Mouse (Mus musculus) midbrain, embryonic 11.5 days (tissue): Measurements from ENCODE around the gene Serping1. TPM values are rescaled to one million over a fixed set of nuclear protein-coding genes. Genes with fewer than 3 reads are reported as not detected.

Source experiments
- ATAC-seq: fragments of 200-750 bp; cut with Nextera tagmentation; 2 replicates; pipeline ENCODE4 v1.8.0; 2017; ENCODE audit warnings: moderate TSS enrichment, moderate library complexity; ENCODE audit not compliant: low FRiP score
- DNase-seq: peaks from one replicate; pipeline ENCODE4 v3.0.0; 2015; ENCODE audit warnings: low spot score; ENCODE audit errors: missing footprints
- H3K27ac ChIP-seq: fragments of 300-500 bp; sonication (generic); 2 replicates; pipeline ENCODE4 v1.5.1; 2014; ENCODE audit warnings: low read depth, low read length
- H3K27me3 ChIP-seq: fragments of 300-500 bp; sonication (generic); 2 replicates; pipeline ENCODE4 v1.6.1; 2014; ENCODE audit warnings: mild to moderate bottlenecking, low read length, moderate library complexity, mixed read lengths; ENCODE audit not compliant: control insufficient read depth, insufficient read depth
- H3K36me3 ChIP-seq: fragments of 300-500 bp; sonication (generic); 2 replicates; pipeline ENCODE4 v1.6.1; 2014; ENCODE audit warnings: mild to moderate bottlenecking, low read length, moderate library complexity, mixed read lengths; ENCODE audit not compliant: control insufficient read depth, insufficient read depth
- H3K4me1 ChIP-seq: fragments of 300-500 bp; sonication (generic); 2 replicates; pipeline ENCODE4 v1.6.1; 2014; ENCODE audit warnings: low read length; ENCODE audit not compliant: control insufficient read depth, insufficient read depth
- H3K4me2 ChIP-seq: fragments of 300-500 bp; sonication (generic); 2 replicates; pipeline ENCODE4 v1.6.1; 2014; ENCODE audit warnings: mild to moderate bottlenecking, moderate library complexity
- H3K4me3 ChIP-seq: fragments of 300-500 bp; sonication (generic); 2 replicates; pipeline ENCODE4 v1.5.1; 2014; ENCODE audit warnings: low read depth, low read length
- H3K9ac ChIP-seq: fragments of 300-500 bp; sonication (generic); 2 replicates; pipeline ENCODE4 v1.6.1; 2014; ENCODE audit warnings: low read length
- H3K9me3 ChIP-seq: fragments of 300-500 bp; sonication (generic); 2 replicates; pipeline ENCODE4 v1.6.1; 2016; ENCODE audit warnings: low read length; ENCODE audit not compliant: control insufficient read depth
- WGBS: fragments of 180-500 bp; shearing (Covaris S2); extraction: QIAGEN DNeasy Blood & Tissue Kit; methylation state at CpG from one replicate; pipeline ENCODE4 v1.1.7; 2014; 5-methylcytosine and 5-hydroxymethylcytosine counted together
- polyA plus RNA-seq: library from polyadenylated mRNA; unstranded; fragments of >200 nt; fragmentation: Nextera tagmentation; extraction: Ambion mirVana; gene quantifications from 2 replicates; pipeline ENCODE4 v1.2.1, GENCODE M21; 2014

Serping1 gene
- polyA plus RNA-seq, 1 experiment from 2014 or later = 37.0 TPM

- Histone ChIP-seq H3K9ac (no peak overlapping the region), H3K27me3 (no peaks in the 10 kb centered on the region), H3K27ac (no peak overlapping the region), H3K9me3 (no peaks in the 10 kb centered on the region), H3K4me2 (no peak overlapping the region), H3K4me3 (no peak overlapping the region), H3K36me3 (no peaks in the 10 kb centered on the region), H3K4me1 (peaks cover 9% of the 10 kb centered on the region)
- DNase-seq (no peak), ATAC-seq (no peak)
- 91% methylated on average over 5 of the region's 5 CpGs for WGBS
Observed at GRCm38 (mm10) chr2:84773195-84773594, 2.0 kb downstream of the Serping1 start.

GRCm38 (mm10) chr2:84772454-84772853 lies 2.8 kb downstream of the Serping1 start:
- Histone ChIP-seq H3K36me3 (no peaks in the 10 kb centered on the region), H3K27me3 (no peaks in the 10 kb centered on the region), H3K4me3 (no peak overlapping the region), H3K9ac (no peak overlapping the region), H3K9me3 (no peaks in the 10 kb centered on the region), H3K4me1 (peaks cover 9% of the 10 kb centered on the region), H3K4me2 (no peak overlapping the region), H3K27ac (no peak overlapping the region)
- no peak for DNase-seq
- no peak for ATAC-seq
- 91% methylated on average over 4 of the region's 4 CpGs for WGBS

DNA sequence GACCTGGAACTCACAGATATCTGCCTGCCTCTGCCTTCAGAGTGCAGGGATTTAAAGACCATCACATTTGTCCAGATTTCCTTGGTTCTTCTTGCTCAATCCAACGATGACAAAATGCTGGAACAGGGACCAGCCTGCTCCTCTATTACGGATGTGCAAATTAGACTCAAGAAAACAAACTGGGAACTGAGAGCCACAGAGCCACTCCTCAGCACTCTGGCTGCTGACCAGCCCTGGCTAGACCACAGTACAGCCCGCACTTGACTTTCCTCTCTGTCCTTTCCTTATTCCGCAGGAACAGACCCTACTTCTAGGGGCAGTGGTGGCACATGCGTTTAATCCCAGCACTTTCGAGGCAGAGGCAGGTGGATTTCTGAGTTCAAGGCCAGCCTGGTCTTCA lies 4.7 kb downstream of the Serping1 start:
- Histone ChIP-seq H3K27ac (no peak overlapping the region), H3K36me3 (no peaks in the 10 kb centered on the region), H3K9ac (no peak overlapping the region), H3K27me3 (no peaks in the 10 kb centered on the region), H3K4me1 (peaks cover 9% of the 10 kb centered on the region), H3K4me3 (no peak overlapping the region), H3K4me2 (no peak overlapping the region), H3K9me3 (no peaks in the 10 kb centered on the region)
- ATAC-seq (no peak), DNase-seq (no peak)
- WGBS = 80% methylated on average over 6 of the region's 6 CpGs

- Histone ChIP-seq H3K9me3 (no peaks in the 10 kb centered on the region), H3K36me3 (no peaks in the 10 kb centered on the region), H3K4me2 (no peak overlapping the region), H3K4me3 (no peak overlapping the region), H3K9ac (no peak overlapping the region), H3K27ac (no peak overlapping the region), H3K4me1 (no peaks in the 10 kb centered on the region), H3K27me3 (no peaks in the 10 kb centered on the region)
- 73% methylated on average over 1 of the region's 1 CpGs for WGBS
- DNase-seq (no peak), ATAC-seq (no peak)
Observed at GRCm38 (mm10) chr2:84762818-84763217, 12.4 kb downstream of the Serping1 start.

DNA sequence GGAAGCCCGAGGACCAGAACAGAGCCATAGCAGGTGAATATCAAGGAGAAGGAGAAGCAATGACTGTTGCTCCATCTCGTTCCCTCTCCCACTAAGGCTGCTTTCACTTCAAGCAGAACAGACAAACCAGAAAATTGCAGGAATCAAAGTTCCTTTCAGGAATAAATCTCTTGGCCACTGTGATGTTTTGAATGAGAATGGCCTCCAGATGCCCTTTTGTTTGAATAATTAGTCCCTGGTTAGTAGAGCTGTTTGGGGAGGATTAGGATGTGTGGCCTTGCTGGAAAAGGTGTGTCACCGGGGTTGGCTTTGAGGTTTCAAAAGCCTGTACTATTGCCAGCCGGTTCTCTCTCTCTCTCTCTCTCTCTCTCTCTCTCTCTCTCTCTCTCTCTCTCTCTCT lies 12.9 kb downstream of the Serping1 start:
- DNase-seq (no peak), ATAC-seq (no peak)
- H3K9me3 ChIP-seq = no peaks in the 10 kb centered on the region
- H3K4me3 ChIP-seq = no peak overlapping the region
- no peaks in the 10 kb centered on the region for H3K27me3 ChIP-seq
- H3K4me1 ChIP-seq = no peaks in the 10 kb centered on the region
- no peaks in the 10 kb centered on the region for H3K36me3 ChIP-seq
- no peak overlapping the region for H3K27ac ChIP-seq
- H3K4me2 ChIP-seq = no peak overlapping the region
- 32% methylated on average over 4 of the region's 4 CpGs for WGBS
- no peak overlapping the region for H3K9ac ChIP-seq

DNA sequence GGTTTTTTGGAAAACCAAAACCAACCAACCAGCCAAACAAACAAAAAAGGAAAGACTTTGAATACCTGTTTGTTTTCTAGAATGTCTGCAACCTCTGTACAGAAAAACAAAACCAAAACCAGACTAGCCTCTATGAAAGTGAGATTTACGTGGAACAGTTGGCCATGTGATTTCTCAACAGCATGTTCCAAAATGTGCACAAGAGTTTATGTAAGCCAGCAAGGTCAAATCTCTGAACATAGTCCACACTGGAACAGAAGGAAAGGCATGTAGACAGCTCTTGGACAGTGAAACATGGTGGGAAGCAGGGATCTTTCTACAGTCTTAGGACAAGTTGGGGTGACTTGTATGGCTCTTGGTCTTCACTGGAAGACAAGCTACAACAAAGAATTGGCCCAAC lies 13.4 kb downstream of the Serping1 start:
- Histone ChIP-seq H3K27ac (no peak overlapping the region), H3K4me1 (no peaks in the 10 kb centered on the region), H3K4me2 (no peak overlapping the region), H3K4me3 (no peak overlapping the region), H3K36me3 (no peaks in the 10 kb centered on the region), H3K9me3 (no peaks in the 10 kb centered on the region), H3K27me3 (no peaks in the 10 kb centered on the region), H3K9ac (no peak overlapping the region)
- ATAC-seq (no peak), DNase-seq (no peak)
- 88% methylated on average over 1 of the region's 1 CpGs for WGBS

- DNase-seq = no peak
- no peak overlapping the region for H3K4me3 ChIP-seq
- 88% methylated on average over 3 of the region's 3 CpGs for WGBS
- no peaks in the 10 kb centered on the region for H3K27me3 ChIP-seq
- no peaks in the 10 kb centered on the region for H3K4me1 ChIP-seq
- no peaks in the 10 kb centered on the region for H3K9me3 ChIP-seq
- no peak overlapping the region for H3K9ac ChIP-seq
- H3K36me3 ChIP-seq = no peaks in the 10 kb centered on the region
- ATAC-seq = no peak
- H3K27ac ChIP-seq = no peak overlapping the region
- H3K4me2 ChIP-seq = no peak overlapping the region
Observed at GRCm38 (mm10) chr2:84761309-84761708, 13.9 kb downstream of the Serping1 start.

- DNase-seq (no peak), ATAC-seq (no peak)
- Histone ChIP-seq H3K4me2 (no peak overlapping the region), H3K9ac (no peak overlapping the region), H3K36me3 (no peaks in the 10 kb centered on the region), H3K4me3 (no peak overlapping the region), H3K4me1 (no peaks in the 10 kb centered on the region), H3K27ac (no peak overlapping the region), H3K9me3 (no peaks in the 10 kb centered on the region), H3K27me3 (no peaks in the 10 kb centered on the region)
- WGBS = 73% methylated on average over 8 of the region's 8 CpGs
Observed at GRCm38 (mm10) chr2:84760777-84761176, 14.5 kb downstream of the Serping1 start.

DNA sequence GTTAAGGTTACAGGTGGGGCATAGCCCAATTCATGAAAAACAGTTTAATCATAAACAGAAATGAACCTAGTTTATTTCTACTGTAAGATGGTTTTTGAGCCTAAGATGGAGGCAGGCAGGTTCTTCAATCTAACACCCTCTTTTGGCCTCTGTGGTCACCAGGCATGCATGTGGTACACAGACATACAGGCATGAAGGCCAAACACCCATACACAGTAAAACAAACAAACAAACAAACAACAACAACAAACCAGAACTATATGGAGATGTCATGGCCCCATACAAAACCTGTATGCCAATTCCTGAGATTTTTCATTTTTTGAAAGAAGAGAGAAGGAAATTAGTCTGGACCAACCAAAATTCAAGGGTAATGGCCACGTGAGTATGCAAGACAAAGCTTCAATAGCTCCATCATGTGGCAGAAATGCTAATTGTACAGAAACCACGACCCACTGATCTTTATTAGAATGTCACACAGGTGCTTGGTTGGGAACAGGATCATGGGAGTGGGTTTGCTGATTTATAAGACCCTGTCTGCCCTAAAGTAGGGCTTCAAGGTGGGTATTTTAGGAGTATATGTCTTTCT lies 16.6 kb downstream of the Serping1 start:
- ATAC-seq = peak; percentile 62

More for the DNA sequence above, 16.6 kb downstream of the Serping1 start:
- H3K27me3 ChIP-seq = no peaks in the 10 kb centered on the region
- no peaks in the 10 kb centered on the region for H3K4me1 ChIP-seq
- no peak overlapping the region for H3K27ac ChIP-seq
- no peaks in the 10 kb centered on the region for H3K36me3 ChIP-seq
- H3K4me3 ChIP-seq = no peak overlapping the region
- H3K9ac ChIP-seq = no peak overlapping the region
- DNase-seq = peak; percentile 92
- H3K9me3 ChIP-seq = no peaks in the 10 kb centered on the region
- 4% methylated on average over 2 of the region's 2 CpGs for WGBS
- H3K4me2 ChIP-seq = no peak overlapping the region
